Mouse (Mus musculus): Measurements from ENCODE around the gene Ormdl1. TPM values are rescaled to one million over a fixed set of nuclear protein-coding genes. Genes with fewer than 3 reads are reported as not detected.
A peak's percentile ranks its signal among the peaks of the same experiment; 100 is the strongest.
"Not testable (repeated sequence)": the region's sequence is repeated elsewhere in the genome, so short reads cannot be mapped to it uniquely, and the experiment has no call there.

Ormdl1 gene
- polyA plus RNA-seq, 1 experiment: 9.8 TPM

GRCm38 (mm10) chr1:53335465-53335864, 38.6 kb downstream of the Ormdl1 start:
- TF ChIP-seq POLR2A (IDR thresholded peaks at IDR 0.05; ENCODE audit: low read depth, low read length) (no peak), CTCF (conservative IDR thresholded peaks at IDR 0.05; ENCODE audit: insufficient read depth, insufficient read length, low read depth, low read length) (no peak)
- DNase-seq: no peak
- Histone ChIP-seq H3K27me3 (replicated peaks; ENCODE audit: control insufficient read depth, insufficient read depth, low read length) (no peaks in the 10 kb centered on the region), H3K4me1 (ENCODE audit: control insufficient read depth, insufficient read depth, low read length) (no peaks in the 10 kb centered on the region), H3K36me3 (ENCODE audit: control insufficient read depth, insufficient read depth, low read length) (no peaks in the 10 kb centered on the region), H3K27ac (ENCODE audit: insufficient read depth, low read depth, low read length) (no peak overlapping the region), H3K4me3 (ENCODE audit: insufficient read depth, low read depth, low read length) (no peak overlapping the region)

GRCm38 (mm10) chr1:53337403-53337802, 40.5 kb downstream of the Ormdl1 start:
- H3K36me3 ChIP-seq (ENCODE audit: control insufficient read depth, insufficient read depth, low read length); H3K27me3 ChIP-seq (replicated peaks; ENCODE audit: control insufficient read depth, insufficient read depth, low read length); H3K27ac ChIP-seq (ENCODE audit: insufficient read depth, low read depth, low read length); H3K4me3 ChIP-seq (ENCODE audit: insufficient read depth, low read depth, low read length); DNase-seq; H3K4me1 ChIP-seq (ENCODE audit: control insufficient read depth, insufficient read depth, low read length): not testable (repeated sequence)
- 76% methylated on average over 2 of the region's 2 CpGs for WGBS

- Histone ChIP-seq H3K4me3 (ENCODE audit: insufficient read depth, low read depth, low read length) (no peak overlapping the region), H3K36me3 (ENCODE audit: control insufficient read depth, insufficient read depth, low read length) (peaks cover 2% of the 10 kb centered on the region), H3K27ac (ENCODE audit: insufficient read depth, low read depth, low read length) (no peak overlapping the region), H3K4me1 (ENCODE audit: control insufficient read depth, insufficient read depth, low read length) (no peaks in the 10 kb centered on the region), H3K27me3 (replicated peaks; ENCODE audit: control insufficient read depth, insufficient read depth, low read length) (no peaks in the 10 kb centered on the region)
- WGBS: over 99% methylated on average over 2 of the region's 2 CpGs
- no peak for DNase-seq
- TF ChIP-seq CTCF (conservative IDR thresholded peaks at IDR 0.05; ENCODE audit: insufficient read depth, insufficient read length, low read depth, low read length) (no peak), POLR2A (IDR thresholded peaks at IDR 0.05; ENCODE audit: low read depth, low read length) (no peak)
These were observed 44.2 kb downstream of the Ormdl1 start for GRCm38 (mm10) chr1:53341071-53341470.

GRCm38 (mm10) chr1:53352327-53353261, 55.7 kb downstream of the Ormdl1 start, which contains the start of the genes Asdurf, Gm28551 and Asnsd1:
Gene Asdurf, minus strand, starts transcription at chr1:53352619.
Gene Gm28551, minus strand, starts transcription at chr1:53352667.
Gene Asnsd1, minus strand, starts transcription at chr1:53352752.
- under 1% methylated on average over 43 of the region's 44 CpGs for WGBS
- H3K27me3 ChIP-seq (replicated peaks; ENCODE audit: control insufficient read depth, insufficient read depth, low read length): no peaks in the 10 kb centered on the region
- no peaks in the 10 kb centered on the region for H3K4me1 ChIP-seq (ENCODE audit: control insufficient read depth, insufficient read depth, low read length)
- H3K4me3 ChIP-seq (ENCODE audit: insufficient read depth, low read depth, low read length): peak within 1 kb of the TSS; percentile 87
- peaks cover 4% of the 10 kb centered on the region for H3K36me3 ChIP-seq (ENCODE audit: control insufficient read depth, insufficient read depth, low read length)
- peak; percentile 99 for DNase-seq
- TF ChIP-seq CTCF (conservative IDR thresholded peaks at IDR 0.05; ENCODE audit: insufficient read depth, insufficient read length, low read depth, low read length): peak; percentile 25; the same call in 1 of the 2 replicates
- TF ChIP-seq POLR2A (IDR thresholded peaks at IDR 0.05; ENCODE audit: low read depth, low read length): peak; percentile 45
- 0 out of 2 replicates have a peak within 1 kb of the TSS, but pooled peaks have one; percentile 11 for H3K27ac ChIP-seq (ENCODE audit: insufficient read depth, low read depth, low read length)

- TF ChIP-seq POLR2A (IDR thresholded peaks at IDR 0.05; ENCODE audit: low read depth, low read length) (no peak), CTCF (conservative IDR thresholded peaks at IDR 0.05; ENCODE audit: insufficient read depth, insufficient read length, low read depth, low read length) (no peak)
- Histone ChIP-seq H3K27me3 (replicated peaks; ENCODE audit: control insufficient read depth, insufficient read depth, low read length) (no peaks in the 10 kb centered on the region), H3K27ac (ENCODE audit: insufficient read depth, low read depth, low read length) (no peak overlapping the region), H3K4me3 (ENCODE audit: insufficient read depth, low read depth, low read length) (no peak overlapping the region), H3K4me1 (ENCODE audit: control insufficient read depth, insufficient read depth, low read length) (no peaks in the 10 kb centered on the region), H3K36me3 (ENCODE audit: control insufficient read depth, insufficient read depth, low read length) (no peaks in the 10 kb centered on the region)
- no peak for DNase-seq
These were observed 62.1 kb downstream of the Ormdl1 start for GRCm38 (mm10) chr1:53358988-53359387.

Other genes with a start within 250 kb of the Ormdl1 start
- 0.20 TPM in 1 of 2 replicates, not detected in the other for gene Mstn, start 235.5 kb upstream of the Ormdl1 start, polyA plus RNA-seq (2012; rRNA removed)
- not detected in 2 replicates for gene 1700019A02Rik, start 109.5 kb upstream of the Ormdl1 start, polyA plus RNA-seq (2012; rRNA removed)
- 1.3 and 1.9 TPM in 2 replicates for gene Pms1, start 77 bp upstream of the Ormdl1 start, polyA plus RNA-seq (2012; rRNA removed)
- gene Gm28778, start within 50 bp of the Ormdl1 start, polyA plus RNA-seq (2012; rRNA removed): 14.9 and 22.1 TPM in 2 replicates
- gene Osgepl1, start 16.5 kb downstream of the Ormdl1 start, polyA plus RNA-seq (2012; rRNA removed): 7.9 and 10.2 TPM in 2 replicates
- not detected in 2 replicates for gene Asdurf, start 55.5 kb downstream of the Ormdl1 start, polyA plus RNA-seq (2012; rRNA removed)
- gene Gm28551, start 55.6 kb downstream of the Ormdl1 start, polyA plus RNA-seq (2012; rRNA removed): not detected in 2 replicates
- gene Asnsd1, start 55.7 kb downstream of the Ormdl1 start, polyA plus RNA-seq (2012; rRNA removed): 6.1 and 9.2 TPM in 2 replicates

All from kidney, adult 2 months (tissue).